Mouse (Mus musculus) kidney, adult 8-10 months (tissue): ENCODE results near the gene Serpina12.

ENCODE experiments used
- DNase-seq, 2 experiments: peaks; one replicate each; pipeline ENCODE4 v3.0.0; 2022

The Serpina12 gene

GRCm38 (mm10) chr12:104002569-104003237 lies 41.5 kb downstream of the Serpina12 start:
- DNase-seq: peak; percentile 20 to 43

- no peak for DNase-seq
These were observed 43.6 kb downstream of the Serpina12 start for GRCm38 (mm10) chr12:104000594-104000993.

GRCm38 (mm10) chr12:103999611-104000010 lies 44.6 kb downstream of the Serpina12 start:
- no peak for DNase-seq

- DNase-seq: no peak
These were observed 47.7 kb downstream of the Serpina12 start for GRCm38 (mm10) chr12:103996513-103996912.

GRCm38 (mm10) chr12:103995292-103996072 lies 48.8 kb downstream of the Serpina12 start:
- peak; percentile 36 to 70 for DNase-seq

- no peak for DNase-seq
These were observed 51.3 kb downstream of the Serpina12 start for GRCm38 (mm10) chr12:103992945-103993344.

- no peak for DNase-seq
These were observed 54.4 kb downstream of the Serpina12 start, which contains the start of gene Serpina11 for GRCm38 (mm10) chr12:103989857-103990256. Gene Serpina11, minus strand, starts transcription at chr12:103989957.

- no peak for DNase-seq
These were observed 54.8 kb downstream of the Serpina12 start for GRCm38 (mm10) chr12:103989514-103989767.

- DNase-seq: peak in 1 of 2 experiments; percentile 17
These were observed 55.3 kb downstream of the Serpina12 start for GRCm38 (mm10) chr12:103988754-103989513.

GRCm38 (mm10) chr12:103985868-103986267 lies 58.4 kb downstream of the Serpina12 start:
- DNase-seq: no peak

- peak in 1 of 2 experiments; percentile 56 for DNase-seq
These were observed 59.3 kb downstream of the Serpina12 start for GRCm38 (mm10) chr12:103984935-103985334.

GRCm38 (mm10) chr12:103981646-103982360 lies 62.4 kb downstream of the Serpina12 start:
- no peak for DNase-seq
